Mouse (Mus musculus) adipocyte (in vitro differentiated cells): ENCODE results near the gene Anapc1.
A peak's percentile ranks its signal among the peaks of the same experiment; 100 is the strongest.
"Not testable (repeated sequence)": the region's sequence is repeated elsewhere in the genome, so short reads cannot be mapped to it uniquely, and the experiment has no call there.

Experiments
- DNase-seq: peaks from one replicate; pipeline ENCODE4 v3.0.0-alpha.2; 2016; ENCODE audit warnings: low spot score

Gene Anapc1

DNA sequence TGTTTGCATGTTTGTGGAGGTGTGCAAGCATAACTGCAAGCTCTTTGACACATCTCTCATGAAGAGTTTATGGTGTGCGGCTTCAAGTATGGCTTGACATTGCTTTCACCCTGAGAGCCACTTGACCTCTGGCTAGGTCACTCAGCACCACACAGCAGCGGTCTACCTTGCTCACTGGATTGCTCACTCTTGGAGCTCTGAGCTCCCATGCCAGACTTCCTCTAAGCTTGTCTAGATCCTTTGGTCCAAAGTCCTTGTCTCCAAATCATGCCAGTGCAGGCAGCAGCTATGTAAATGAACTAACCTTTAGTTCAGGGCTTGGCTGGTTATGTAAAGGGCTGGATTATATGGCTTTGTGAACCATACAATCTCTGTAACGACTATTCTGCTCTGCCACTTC, 9.2 kb upstream of the Anapc1 start:
- no peak for DNase-seq

DNA sequence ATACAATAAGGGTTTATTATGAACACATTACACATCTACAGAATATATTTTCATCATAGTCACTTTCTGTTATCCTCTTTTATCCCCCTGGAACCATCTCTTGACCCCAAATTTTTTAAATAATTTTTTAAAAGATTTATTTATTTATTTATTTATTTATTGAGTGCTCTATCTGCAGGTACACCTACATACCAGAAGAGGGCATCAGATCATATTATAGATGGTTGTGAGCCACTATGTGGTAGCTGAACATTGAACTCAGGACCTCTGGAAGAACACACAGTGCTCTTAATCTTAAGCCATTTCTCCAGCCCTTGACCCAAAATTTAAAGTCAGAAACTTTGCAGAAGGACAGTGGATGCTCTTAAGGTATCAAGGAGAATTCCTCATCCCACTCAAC, 7.4 kb upstream of the Anapc1 start:
- no peak for DNase-seq

DNA sequence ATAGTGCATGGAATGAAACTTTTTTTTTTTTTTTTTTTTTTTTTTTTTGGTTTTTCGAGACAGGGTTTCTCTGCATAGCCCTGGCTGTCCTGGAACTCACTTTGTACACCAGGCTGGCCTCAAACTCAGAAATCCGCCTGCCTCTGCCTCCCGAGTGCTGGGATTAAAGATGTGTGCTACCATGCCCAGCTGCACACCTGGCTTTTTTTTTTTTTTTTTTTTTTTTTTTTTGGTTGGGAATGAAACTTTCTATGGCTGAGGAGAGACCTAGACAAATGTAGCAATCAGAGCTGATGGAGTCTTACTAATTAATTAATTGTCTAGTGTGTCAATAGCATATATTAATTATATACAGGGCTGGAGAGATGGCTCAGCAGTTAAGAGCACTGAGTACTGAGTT, 6.6 kb upstream of the Anapc1 start:
- not testable (repeated sequence) for DNase-seq

DNA sequence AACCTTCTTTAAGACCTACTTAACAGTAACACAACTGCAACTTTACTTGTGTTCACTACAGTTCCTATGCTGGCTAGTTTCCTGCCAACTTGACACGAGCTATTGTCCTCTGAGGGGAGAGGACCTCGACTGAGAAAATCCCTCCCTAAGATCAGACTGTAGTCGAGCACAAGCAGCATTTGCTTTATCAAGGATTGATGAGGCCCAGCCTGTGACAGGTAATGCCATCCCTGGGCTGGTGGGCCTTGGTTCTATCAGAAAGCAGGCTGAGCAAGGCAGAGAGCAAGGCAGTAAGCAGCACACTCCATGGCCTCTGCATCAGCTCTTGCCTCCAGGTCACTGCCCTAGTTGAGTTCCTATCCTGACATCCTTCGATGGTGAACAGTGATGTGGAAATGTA, 6.0 kb upstream of the Anapc1 start:
- DNase-seq: no peak

DNA sequence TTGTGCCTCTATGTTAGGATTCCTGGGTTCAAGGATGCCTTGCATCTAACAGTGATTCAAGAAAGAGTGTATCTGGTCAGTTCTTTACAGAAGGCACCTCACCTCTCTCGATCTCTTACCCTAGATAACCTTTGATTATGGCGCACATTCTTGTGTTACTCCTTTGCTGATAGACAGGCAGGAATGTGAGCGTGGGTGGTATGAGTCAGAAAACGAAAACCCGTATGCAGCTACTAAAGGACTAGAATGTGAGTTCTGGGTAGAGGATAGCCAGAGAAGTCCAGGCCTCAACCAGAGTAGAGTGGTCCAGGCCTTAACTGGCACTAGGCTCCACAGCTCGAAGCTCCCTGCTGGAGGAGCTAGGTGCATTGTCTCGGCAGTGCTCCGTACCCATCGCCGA, 5.6 kb upstream of the Anapc1 start:
- DNase-seq: no peak

DNA sequence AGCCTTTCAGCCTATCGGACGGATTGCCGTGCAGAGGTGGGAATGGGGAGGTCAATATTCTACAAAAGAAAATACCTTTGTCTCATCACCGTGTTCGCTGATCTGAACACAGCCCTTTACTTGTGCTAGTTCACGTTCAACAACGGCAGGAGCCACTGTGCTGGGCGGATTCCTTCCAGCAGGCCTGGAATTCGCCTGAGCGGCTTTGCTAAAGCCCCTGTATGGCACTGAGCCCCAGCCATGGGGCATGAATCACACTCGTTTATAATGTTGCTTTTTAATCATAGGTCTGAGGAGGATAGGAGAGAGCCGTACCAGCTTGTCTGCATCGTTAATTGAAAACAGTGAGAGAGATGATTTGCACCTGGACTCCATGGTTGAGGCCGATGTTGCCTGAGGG, 5.1 kb upstream of the Anapc1 start:
- no peak for DNase-seq

DNA sequence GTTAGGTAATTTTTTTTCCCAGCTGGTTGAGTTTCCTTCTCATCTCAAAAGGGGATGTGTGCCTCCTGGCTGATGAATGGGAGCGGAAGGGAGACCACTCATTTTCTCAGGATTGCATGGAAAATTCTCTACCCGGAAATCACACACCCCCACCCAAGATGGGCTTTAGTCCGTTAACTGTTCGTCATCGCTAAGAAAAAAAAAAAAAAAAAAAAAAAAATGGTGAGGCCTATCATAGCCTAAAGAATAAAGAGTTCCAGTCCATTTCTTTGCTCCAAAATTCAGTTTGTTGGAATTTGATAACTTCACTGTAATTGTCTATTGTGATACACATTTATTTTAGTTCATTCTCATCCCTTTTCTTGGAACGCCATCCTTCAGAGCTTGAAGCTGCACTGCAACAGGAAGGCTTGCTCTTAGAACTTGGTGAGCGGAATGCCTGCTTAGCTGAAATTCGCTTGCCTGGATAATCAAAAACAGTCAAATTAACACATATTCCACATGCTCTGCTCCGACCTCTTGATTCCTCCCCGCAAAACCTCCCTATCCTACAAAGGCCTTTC, 448 bp upstream of the Anapc1 start:
- no peak for DNase-seq

DNA sequence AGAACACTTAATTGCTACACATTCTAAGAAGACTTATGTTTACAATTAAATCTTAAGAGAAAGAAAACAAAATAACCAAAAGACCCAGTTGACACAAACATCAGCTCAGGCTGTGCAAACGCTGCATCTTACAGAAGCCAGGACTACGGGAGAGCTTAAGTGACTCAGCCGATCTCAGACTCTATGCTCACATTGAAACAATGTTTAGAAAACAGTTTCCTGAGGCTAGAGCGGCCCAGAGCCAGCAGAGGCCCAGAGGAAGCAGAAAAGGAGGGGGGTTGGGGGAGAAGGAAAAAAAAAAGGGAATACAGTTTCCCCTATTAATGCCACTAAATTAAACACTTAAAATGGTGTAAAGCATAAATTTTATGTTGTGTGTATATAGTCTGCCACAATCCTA, 6.5 kb downstream of the Anapc1 start:
- no peak for DNase-seq

DNA sequence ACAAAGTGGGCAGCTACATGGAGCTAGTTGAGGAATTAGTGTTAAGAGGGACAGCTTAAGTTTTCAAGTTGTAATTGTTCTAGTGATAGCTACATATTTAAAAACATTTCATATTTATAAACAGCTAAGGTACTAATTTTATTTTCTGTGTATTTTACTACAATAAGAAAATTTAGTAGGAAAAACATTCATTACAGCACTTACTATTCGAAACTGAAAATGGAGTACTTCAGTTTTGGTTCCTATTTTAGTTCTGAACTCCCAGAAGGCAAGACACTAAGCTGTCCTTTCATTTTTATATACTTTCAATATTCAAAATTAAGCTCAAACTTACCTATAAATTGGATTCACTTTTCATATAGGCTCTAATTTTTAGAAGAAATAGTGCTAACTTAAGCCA, 66.6 kb downstream of the Anapc1 start:
- no peak for DNase-seq

DNA sequence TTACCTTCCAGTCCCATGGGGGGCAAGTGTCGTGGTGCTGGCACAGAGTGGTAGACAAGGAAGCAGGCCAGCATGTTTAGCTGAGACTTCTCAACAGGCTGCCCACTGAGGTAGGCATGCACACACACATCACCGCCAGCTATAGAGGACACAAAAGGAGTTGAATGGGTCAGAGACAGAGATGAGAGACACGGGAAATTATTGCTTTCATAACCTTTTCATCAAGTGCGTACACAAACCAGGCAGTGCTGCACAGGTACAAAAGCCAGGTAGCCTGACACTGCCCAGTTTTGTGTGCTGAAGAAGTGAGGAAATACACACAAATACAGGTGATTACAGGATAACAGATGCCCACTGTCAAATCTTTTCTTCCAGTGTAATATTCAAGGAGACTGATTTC, 71.8 kb downstream of the Anapc1 start:
- DNase-seq: no peak

DNA sequence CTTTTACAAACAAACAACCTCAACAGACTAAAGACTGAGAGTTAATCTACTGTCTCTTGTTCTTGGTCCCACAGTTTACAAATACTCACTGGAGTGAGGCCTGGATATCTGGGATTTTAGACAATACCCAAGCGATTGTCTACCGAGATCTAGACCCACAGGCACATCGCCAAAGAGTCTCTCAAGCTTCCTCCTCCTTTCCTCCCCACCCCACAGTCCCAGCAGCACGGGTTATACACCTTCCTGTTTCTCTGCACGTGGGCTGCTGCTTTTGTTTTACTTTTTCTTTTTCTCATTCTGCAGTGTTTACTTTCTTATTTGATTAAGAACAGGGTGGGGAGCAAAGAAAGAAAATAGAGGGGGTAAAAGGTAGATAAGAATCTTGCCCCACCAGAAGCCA, 73.8 kb downstream of the Anapc1 start:
- DNase-seq: no peak

DNA sequence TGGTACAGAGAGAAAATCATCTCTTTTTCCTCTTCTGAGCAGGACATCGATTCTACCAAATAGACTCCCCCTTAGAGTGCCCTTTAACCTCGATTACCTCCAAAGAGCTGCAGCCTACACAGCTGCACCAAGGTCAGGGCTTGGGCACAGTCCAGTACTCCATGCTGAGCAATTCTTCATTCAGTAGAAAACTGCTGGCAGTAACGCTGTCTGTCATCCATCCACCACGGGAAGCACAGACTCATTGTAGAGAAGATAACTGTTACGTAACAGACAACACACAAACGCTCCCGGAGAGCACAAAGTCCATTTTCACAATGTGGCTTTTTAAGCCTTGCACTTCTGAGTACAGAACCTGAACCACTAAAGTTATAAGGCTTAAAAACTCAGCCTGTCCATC, 74.9 kb downstream of the Anapc1 start:
- peak; percentile 42 for DNase-seq

DNA sequence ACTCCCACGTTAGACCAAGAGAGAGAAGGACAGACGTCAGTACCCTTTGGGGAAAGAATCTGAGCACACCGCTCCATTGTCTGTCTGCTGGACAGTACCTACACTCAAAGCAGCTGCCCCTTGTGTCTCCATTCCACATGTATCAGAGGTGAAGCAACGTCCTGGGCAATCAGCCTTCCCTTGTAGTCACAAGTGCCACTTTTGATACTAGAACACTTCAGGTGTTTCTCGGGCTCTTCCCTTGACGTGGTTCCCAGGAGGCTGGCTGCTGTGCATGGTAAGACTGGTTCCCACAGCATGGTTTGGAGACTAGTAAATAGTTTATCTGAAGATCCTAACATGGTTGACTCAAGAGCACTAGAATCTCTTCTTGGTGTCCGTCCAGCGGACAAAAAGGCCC, 76.0 kb downstream of the Anapc1 start:
- no peak for DNase-seq

DNA sequence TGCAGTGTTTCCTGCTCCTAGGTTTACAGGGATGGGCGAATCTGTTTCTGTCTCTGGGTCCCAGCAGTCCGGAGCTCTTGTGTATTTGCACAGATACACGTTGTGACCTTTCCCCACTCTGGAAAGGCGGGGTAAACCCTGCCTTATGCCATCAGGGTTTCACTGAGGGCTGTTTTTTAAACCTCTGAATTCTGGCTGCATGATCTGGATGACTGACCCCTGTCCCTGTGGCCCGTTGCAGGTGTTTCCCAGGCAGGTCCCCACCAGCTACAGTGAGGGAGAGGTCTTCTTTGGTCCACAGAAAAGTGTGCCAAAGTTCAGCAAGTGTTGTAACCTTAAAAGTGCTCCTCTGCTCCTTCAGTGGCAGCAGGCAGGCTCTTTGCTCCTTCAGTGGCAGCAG, 77.9 kb downstream of the Anapc1 start:
- peak; percentile 48 for DNase-seq

DNA sequence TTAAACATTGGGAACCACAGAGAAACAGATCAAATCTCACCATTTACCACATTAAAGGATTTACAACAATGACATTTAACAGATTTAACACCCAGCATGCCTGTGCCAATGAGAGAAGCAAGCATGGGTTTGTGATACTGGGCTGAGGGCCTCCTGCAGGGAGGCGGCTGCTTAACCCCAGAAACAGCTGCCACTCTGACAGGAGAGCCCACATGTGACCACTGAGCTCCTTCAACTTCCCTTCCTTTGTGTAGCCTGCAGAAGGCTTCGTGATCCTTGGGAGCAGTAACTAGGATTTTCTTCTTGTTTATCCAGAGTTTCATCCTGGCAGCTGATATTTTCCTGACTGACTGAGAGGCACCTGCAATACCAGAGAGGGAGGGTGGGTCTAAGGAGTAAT, 85.7 kb downstream of the Anapc1 start:
- DNase-seq: no peak

DNA sequence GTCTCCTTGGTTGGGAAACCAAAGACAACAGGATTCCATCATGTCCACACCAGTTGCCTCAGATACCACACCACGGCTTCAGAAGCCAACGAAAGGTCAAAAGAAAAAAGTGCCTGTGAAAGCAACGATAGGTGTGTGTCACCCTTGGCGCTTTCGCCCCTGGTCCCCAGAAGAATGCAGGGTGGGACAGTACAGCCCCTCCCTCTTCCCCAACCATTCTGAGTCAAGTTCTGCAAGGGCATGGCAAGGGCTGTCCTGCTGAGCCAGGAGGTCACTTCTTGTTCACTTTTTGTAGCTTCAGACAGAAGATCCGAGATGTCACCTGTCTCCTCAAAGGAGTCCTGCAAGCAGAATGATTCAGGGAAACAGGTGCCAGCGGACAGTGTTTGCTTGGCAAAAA, 94.9 kb downstream of the Anapc1 start:
- DNase-seq: no peak

DNA sequence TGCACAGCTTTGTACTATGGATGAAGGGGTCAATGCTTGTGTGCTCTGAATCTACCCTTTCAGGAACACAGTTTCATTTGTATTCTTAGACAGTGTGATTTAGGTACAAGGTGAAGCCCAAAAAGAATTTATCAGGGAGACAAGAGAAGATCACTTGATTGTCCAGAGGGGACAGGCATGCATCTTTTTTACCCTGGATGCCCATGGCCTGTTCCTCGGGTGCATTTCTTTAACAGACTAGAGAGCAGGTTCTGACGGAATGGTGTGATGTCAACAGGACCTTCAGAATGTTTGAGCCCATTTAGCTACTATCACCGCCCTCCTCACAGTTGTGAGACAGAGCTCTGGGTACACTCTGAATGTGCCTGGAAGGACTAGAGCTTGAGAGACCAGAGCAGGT, 96.3 kb downstream of the Anapc1 start, which contains the start of gene Spdye4c:
Spdye4c (plus strand) TSS at position 301 of the 400 bp plus-strand sequence.
- DNase-seq: no peak

DNA sequence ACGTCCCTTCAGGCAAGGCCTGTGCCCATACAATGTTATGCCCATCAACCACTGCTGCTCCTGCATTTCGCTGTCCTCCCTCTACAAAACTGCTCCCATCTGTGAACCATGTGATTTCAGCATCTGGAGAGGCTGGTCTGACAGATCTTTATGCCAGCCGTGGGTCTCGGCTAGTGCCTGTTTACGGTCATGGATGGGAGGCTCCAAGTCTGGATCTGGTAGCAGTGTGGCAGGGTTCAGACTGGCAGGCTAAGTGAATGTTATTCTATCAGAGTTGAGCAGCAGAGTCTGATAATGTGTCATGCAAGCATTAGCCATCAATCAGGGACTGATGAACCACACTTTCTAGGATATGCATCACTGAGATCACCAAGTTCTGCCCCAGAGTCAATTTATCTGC, 104.3 kb downstream of the Anapc1 start:
- no peak for DNase-seq

DNA sequence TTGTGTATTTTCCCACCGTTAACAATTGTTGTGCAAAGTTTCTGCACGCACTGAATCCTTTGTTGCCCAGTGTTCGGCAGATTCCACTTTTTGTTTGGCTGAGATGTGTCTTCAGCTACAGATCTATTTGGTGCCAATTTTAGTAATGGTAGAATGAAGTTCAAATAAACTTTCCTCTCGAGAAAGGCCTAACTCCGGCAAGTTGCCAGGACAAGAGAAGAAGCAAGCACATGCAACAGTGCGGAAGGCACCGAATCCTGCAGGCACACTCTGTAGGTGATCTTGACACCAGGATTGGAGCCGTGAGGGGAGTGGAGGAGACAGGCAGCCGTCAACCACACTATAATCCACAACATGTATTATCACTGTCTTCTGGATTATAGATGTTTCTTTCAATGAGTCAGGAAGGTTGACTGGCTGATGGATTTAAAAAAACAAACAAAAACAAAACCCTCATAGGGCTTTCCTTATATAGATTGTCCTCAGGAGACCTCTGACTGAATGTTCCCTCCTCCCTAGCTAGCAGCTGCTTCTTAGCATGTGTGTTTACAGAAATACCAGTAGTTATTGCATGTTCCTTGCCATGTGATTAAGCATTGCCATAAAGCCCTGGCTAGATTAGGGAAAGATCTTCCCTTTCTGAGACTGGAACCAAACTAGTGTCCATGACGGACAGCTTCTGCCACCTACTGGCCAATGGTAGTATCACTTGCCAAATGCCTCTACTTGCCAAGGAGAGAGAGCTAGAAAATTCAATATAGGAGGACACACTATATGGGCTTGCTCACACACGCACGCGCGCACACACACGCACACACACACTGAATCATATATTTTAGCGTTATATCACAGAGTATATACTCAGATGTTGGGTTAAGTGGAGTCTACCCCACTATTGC, 114.2 kb downstream of the Anapc1 start:
- peak; percentile 94 for DNase-seq

DNA sequence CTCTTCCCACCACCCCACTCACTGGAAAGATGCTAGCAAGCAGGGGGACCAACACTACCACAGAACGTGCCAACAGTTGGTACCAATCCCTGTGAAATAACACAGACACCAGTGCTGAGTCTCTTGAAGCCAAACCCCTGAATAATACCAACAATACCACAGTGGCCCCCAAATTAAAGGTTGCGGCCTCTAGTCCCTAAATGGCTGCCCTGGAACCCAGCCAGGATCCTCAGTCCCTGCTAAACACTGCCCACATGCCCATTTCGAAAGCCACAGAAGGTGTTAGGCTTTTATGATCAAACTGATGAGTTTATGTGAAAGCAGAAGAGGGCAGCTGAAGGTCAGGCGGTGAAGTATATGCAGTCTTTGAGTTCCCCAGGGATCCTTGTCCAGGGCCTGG, 116.2 kb downstream of the Anapc1 start:
- no peak for DNase-seq

DNA sequence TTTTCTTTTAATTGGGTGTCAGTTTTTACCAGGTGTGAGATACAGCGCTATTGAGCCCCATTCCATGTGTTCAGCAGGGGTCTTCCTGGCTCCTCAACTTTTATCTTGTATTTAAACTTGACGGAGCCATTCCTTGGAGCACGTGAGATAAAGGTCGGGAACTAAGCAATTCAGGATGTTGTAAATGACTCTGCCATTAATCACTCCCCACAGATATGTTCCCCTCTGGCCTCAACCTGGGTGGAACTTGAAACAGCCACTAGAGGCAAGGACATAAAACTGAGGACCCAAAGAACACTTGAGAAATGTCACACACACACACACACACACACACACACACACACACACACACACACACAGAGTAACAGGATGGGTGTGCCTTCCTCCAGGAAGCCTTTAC, 118.7 kb downstream of the Anapc1 start:
- no peak for DNase-seq

DNA sequence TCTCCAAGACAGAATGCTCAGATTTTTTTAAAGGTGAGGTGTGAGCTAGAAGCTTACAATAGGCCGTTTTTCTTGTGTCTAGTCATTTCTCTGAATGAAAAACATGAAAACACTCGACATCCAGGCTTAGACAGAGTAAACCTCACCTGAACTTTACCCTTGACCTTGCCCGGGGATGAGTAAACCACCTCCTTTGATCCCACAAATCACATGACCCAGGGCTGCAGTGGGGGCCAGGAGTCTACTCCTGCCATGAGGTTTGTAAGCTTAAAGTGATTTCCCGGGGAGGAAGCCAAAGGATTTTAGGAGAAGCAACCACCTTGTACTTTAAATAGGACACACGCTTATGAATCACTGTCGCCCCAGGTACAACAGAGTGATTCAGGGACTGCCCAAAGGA, 119.2 kb downstream of the Anapc1 start:
- DNase-seq: no peak

DNA sequence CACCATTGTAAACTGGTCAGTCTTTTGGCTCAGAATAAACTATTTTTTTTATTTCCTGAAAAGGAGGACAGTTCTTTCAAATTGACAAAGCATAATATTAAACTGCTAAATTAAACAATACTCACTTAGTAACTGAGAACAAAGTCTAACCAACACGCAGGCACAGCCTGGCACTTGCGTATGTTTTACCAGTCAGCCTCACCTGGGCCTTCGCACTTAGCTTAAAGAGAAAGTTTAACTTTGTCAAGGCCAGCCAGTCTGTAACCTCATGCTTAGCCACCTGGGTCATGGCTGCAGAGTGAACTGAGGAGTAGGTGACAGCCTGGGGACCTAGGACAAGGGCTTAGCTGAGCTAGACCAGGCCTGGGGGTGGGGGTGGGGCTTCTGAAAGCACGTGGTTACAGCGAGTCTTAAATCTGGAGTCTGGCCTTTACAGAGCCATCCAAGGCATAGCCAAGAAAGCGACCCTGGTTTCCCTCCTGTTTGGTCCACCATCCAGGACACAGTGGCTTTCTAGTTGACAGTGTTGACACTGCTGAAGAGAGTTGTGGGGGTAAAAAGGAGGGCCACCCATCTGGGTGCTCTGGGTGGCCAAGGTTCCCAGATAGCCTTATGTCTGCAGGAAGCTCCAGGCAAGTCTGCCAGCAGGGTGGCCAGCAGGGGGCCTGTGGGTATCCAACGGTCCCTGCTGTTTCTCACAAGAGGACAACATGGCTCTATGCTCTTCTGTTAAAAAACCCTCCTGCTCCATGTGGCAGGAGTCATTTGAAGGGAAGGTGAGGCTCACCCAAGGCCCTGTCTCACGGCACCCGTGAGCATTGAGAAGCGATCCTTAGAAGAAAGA, 120.7 kb downstream of the Anapc1 start:
- no peak for DNase-seq
